Mouse (Mus musculus) gastrocnemius, postnatal 4 days (tissue): ENCODE results near the gene Rabep1. TPM values are rescaled to one million over a fixed set of nuclear protein-coding genes. Genes with fewer than 3 reads are reported as not detected.

Source experiments
- DNase-seq, 2 experiments: peaks; one replicate each; pipeline ENCODE4 v3.0.0; 2021 to 2022; ENCODE audit warnings: low spot score in 2 of 2, mixed read lengths in 2 of 2
- total RNA-seq, 2 experiments: library from RNA; stranded (reverse); gene quantifications; 2 replicates each; pipeline ENCODE4 v1.2.3; 2021

Gene Rabep1
- total RNA-seq, 2 experiments from 2014 or later: 39.4 to 40.7 TPM

GRCm38 (mm10) chr11:70970560-70971540, 126.3 kb downstream of the Rabep1 start:
- DNase-seq: no peak

- no peak for DNase-seq
Observed at GRCm38 (mm10) chr11:70972586-70972985, 128.0 kb downstream of the Rabep1 start.

GRCm38 (mm10) chr11:70973947-70974346, 129.4 kb downstream of the Rabep1 start:
- DNase-seq: no peak

- DNase-seq: no peak
Observed at GRCm38 (mm10) chr11:70975193-70975592, 130.6 kb downstream of the Rabep1 start.

GRCm38 (mm10) chr11:70977293-70977692, 132.7 kb downstream of the Rabep1 start:
- no peak for DNase-seq

GRCm38 (mm10) chr11:70980232-70980631, 135.7 kb downstream of the Rabep1 start:
- no peak for DNase-seq

- no peak for DNase-seq
Observed at GRCm38 (mm10) chr11:70980751-70981510, 136.4 kb downstream of the Rabep1 start.

GRCm38 (mm10) chr11:70982030-70982429, 137.5 kb downstream of the Rabep1 start:
- no peak for DNase-seq

GRCm38 (mm10) chr11:70982557-70983228, 138.1 kb downstream of the Rabep1 start, which contains the start of gene C1qbp:
Gene C1qbp, minus strand, starts transcription at chr11:70983026.
- peak; percentile 97 for DNase-seq

Other genes with a start within 250 kb of the Rabep1 start
- gene 4930544D05Rik, start 228.9 kb upstream of the Rabep1 start, total RNA-seq: not detected
- 10 to 100 TPM; 13.8 to 21.4 TPM for gene Chrne, start 225.6 kb upstream of the Rabep1 start, total RNA-seq
- under 1 TPM; 0.32 to 0.39 TPM for gene Gp1ba, start 205.7 kb upstream of the Rabep1 start, total RNA-seq
- gene Rnf167, start 197.5 kb upstream of the Rabep1 start, total RNA-seq: 10 to 100 TPM; 43.5 to 44.0 TPM
- 100 to 1,000 TPM; 222 TPM for gene Slc25a11, start 197.3 kb upstream of the Rabep1 start, total RNA-seq
- gene Pfn1, start 190.1 kb upstream of the Rabep1 start, total RNA-seq: 100 to 1,000 TPM; 620 to 621 TPM
- 1,000 to 10,000 TPM; 4,042 to 4,361 TPM for gene Eno3, start 187.6 kb upstream of the Rabep1 start, total RNA-seq
- gene Spag7, start 175.4 kb upstream of the Rabep1 start, total RNA-seq: 100 to 1,000 TPM; 119 to 129 TPM
- gene Camta2, start 156.7 kb upstream of the Rabep1 start, total RNA-seq: 10 to 100 TPM; 18.1 to 20.3 TPM
- gene Inca1, start 144.6 kb upstream of the Rabep1 start, total RNA-seq: 1 to 10 TPM; 2.0 to 3.0 TPM
- gene Kif1c, start 144.2 kb upstream of the Rabep1 start, total RNA-seq: 100 to 1,000 TPM; 162 to 166 TPM
- 10 to 100 TPM; 11.8 to 13.6 TPM for gene Zfp3, start 80.6 kb upstream of the Rabep1 start, total RNA-seq
- gene Scimp, start 32.2 kb upstream of the Rabep1 start, total RNA-seq: not detected
- 10 to 100 TPM; 65.5 to 79.2 TPM for gene Nup88, start 125.2 kb downstream of the Rabep1 start, total RNA-seq
- 10 to 100 TPM; 18.1 to 19.0 TPM for gene Rpain, start 125.4 kb downstream of the Rabep1 start, total RNA-seq
- 100 to 1,000 TPM; 163 to 164 TPM for gene C1qbp, start 138.2 kb downstream of the Rabep1 start, total RNA-seq
- 10 to 100 TPM; 13.9 to 19.5 TPM for gene Dhx33, start 159.7 kb downstream of the Rabep1 start, total RNA-seq
- 10 to 100 TPM in 1 of 2 experiments, 1 to 10 TPM in 1; 9.7 to 13.0 TPM for gene Mis12, start 174.8 kb downstream of the Rabep1 start, total RNA-seq
- gene Derl2, start 175.1 kb downstream of the Rabep1 start, total RNA-seq: 10 to 100 TPM; 20.2 to 20.7 TPM
- 10 to 100 TPM; 19.5 to 21.8 TPM for gene 6330403K07Rik, start 188.7 kb downstream of the Rabep1 start, total RNA-seq